Mouse (Mus musculus) Patski (cell line): ENCODE data around the gene Gmppa. TPM values are rescaled to one million over a fixed set of nuclear protein-coding genes. Genes with fewer than 3 reads are reported as not detected.

ENCODE experiments used
- ATAC-seq: fragments of 100-300 bp; one replicate; pipeline ENCODE4 v1.8.0; 2021
- CTCF ChIA-PET: fragments of 350-600 bp; sonication (Branson Sonifier 250); formaldehyde crosslinking; loops from one replicate; lab custom pipeline; 2022; ENCODE audit warnings: inconsistent platforms; lab: Charles Lee
- POLR2A ChIA-PET: fragments of 350-600 bp; sonication (Branson Sonifier 250); formaldehyde crosslinking; loops from one replicate; lab custom pipeline; 2022; ENCODE audit warnings: antibody characterized with exemption, inconsistent platforms; lab: Charles Lee
- DNase-seq: peaks from one replicate; pipeline ENCODE4 v3.0.0-alpha.2; 2011; ENCODE audit warnings: low read depth, low spot score
- H3K27me3 ChIP-seq: fragments of 371-371 bp; one replicate; pipeline ENCODE4 v1.5.1; 2021
- CTCF ChIP-seq: fragments of 100-300 bp; IDR thresholded peaks from one replicate; pipeline ENCODE4 v1.5.1; 2021
- in situ Hi-C: fragments of 300-500 bp; cut with MboI; formaldehyde crosslinking; loops from 3 replicates; pipeline ENCODE4 v1.11.1; 2018; ENCODE audit warnings: low pct_unique_long_range_greater_than_20kb, mixed read lengths
- polyA plus RNA-seq: library from polyadenylated mRNA; unstranded; gene quantifications from one replicate; pipeline ENCODE4 v1.2.3, GENCODE M21; 2021

The Gmppa gene
- polyA plus RNA-seq, 1 experiment from 2014 or later, result 76.8 TPM

GRCm38 (mm10) chr1:75458789-75459684 lies 23.3 kb downstream of the Gmppa start:
- TF ChIP-seq CTCF, result no peak
- no peaks in the 10 kb centered on the region for H3K27me3 ChIP-seq
- in situ Hi-C loops, result no loop called here
- ATAC-seq (no peak), DNase-seq (no peak)
- POLR2A ChIA-PET, result interaction anchor here (0.6 to 1.7 kb wide), 4 partner anchors 9 to 141 kb away, joined by 3 to 7 read pairs (median 4); no protein-coding TSS in a partner anchor
- CTCF ChIA-PET, result interaction anchor here (0.9 to 3.6 kb wide), 9 partner anchors 8 to 116 kb away, joined by 3 to 23 read pairs (median 3); partner anchors contain the start of genes Chpf, Gmppa and Tmem198

- CTCF ChIA-PET, result interaction anchor here (0.9 kb wide), 1 partner anchor 117 kb away, joined by 3 read pairs; no protein-coding TSS in a partner anchor
- no peak for DNase-seq
- ATAC-seq, result no peak
- TF ChIP-seq CTCF, result no peak
- in situ Hi-C loops, result no loop called here
- POLR2A ChIA-PET, result no interaction called here
- peaks cover 5% of the 10 kb centered on the region for H3K27me3 ChIP-seq
These were observed 24.6 kb downstream of the Gmppa start for GRCm38 (mm10) chr1:75460297-75460696.

GRCm38 (mm10) chr1:75462636-75463035 lies 26.9 kb downstream of the Gmppa start:
- peaks cover 5% of the 10 kb centered on the region for H3K27me3 ChIP-seq
- in situ Hi-C loops, result no loop called here
- ChIA-PET CTCF (interaction anchor here (0.8 to 1.8 kb wide), 4 partner anchors 63 to 144 kb away, joined by 3 to 5 read pairs (median 4); no protein-coding TSS in a partner anchor), POLR2A (no interaction called here)
- TF ChIP-seq CTCF, result no peak
- ATAC-seq (no peak), DNase-seq (no peak)

GRCm38 (mm10) chr1:75463652-75464204 lies 28.0 kb downstream of the Gmppa start:
- ChIA-PET POLR2A (interaction anchor here (0.9 kb wide), 1 partner anchor 119 kb away, joined by 3 read pairs; no protein-coding TSS in a partner anchor), CTCF (interaction anchor here (0.8 to 1.8 kb wide), 5 partner anchors 64 to 145 kb away, joined by 3 to 8 read pairs (median 4); no protein-coding TSS in a partner anchor)
- TF ChIP-seq CTCF, result no peak
- ATAC-seq, result no peak
- in situ Hi-C loops, result no loop called here
- DNase-seq, result no peak
- H3K27me3 ChIP-seq, result peaks cover 5% of the 10 kb centered on the region

- ChIA-PET POLR2A (interaction anchor here (0.6 to 1.5 kb wide), 6 partner anchors 13 to 1729 kb away, joined by 3 to 5 read pairs (median 4); no protein-coding TSS in a partner anchor), CTCF (interaction anchor here (0.6 to 4.1 kb wide), 13 partner anchors 10 to 150 kb away, joined by 3 to 45 read pairs (median 12); partner anchors contain the start of genes Dnpep and Gmppa)
- H3K27me3 ChIP-seq, result peaks cover 9% of the 10 kb centered on the region
- DNase-seq (no peak), ATAC-seq (peak; percentile 63)
- TF ChIP-seq CTCF, result no peak
- in situ Hi-C loops, result loop anchor here (5.0 kb wide), 1 partner anchor 125 kb away; no protein-coding TSS in a partner anchor
These were observed 31.6 kb downstream of the Gmppa start for GRCm38 (mm10) chr1:75467215-75467927.

- ChIA-PET CTCF (interaction anchor here (0.9 to 4.1 kb wide), 2 partner anchors 8 to 22 kb away, joined by 3 to 31 read pairs; no protein-coding TSS in a partner anchor), POLR2A (no interaction called here)
- DNase-seq (no peak), ATAC-seq (no peak)
- in situ Hi-C loops, result loop anchor here (5.0 kb wide), 1 partner anchor 127 kb away; no protein-coding TSS in a partner anchor
- TF ChIP-seq CTCF, result no peak
- peaks cover 9% of the 10 kb centered on the region for H3K27me3 ChIP-seq
These were observed 33.6 kb downstream of the Gmppa start for GRCm38 (mm10) chr1:75469287-75469825.

- no peaks in the 10 kb centered on the region for H3K27me3 ChIP-seq
- no peak for TF ChIP-seq CTCF
- in situ Hi-C loops, result loop anchor here (5.0 to 10.0 kb wide), 2 partner anchors 81 to 118 kb away; no protein-coding TSS in a partner anchor
- DNase-seq, result no peak
- ATAC-seq, result no peak
- POLR2A ChIA-PET, result interaction anchor here (0.6 to 1.2 kb wide), 2 partner anchors 45 to 83 kb away, joined by 3 to 5 read pairs; no protein-coding TSS in a partner anchor
- CTCF ChIA-PET, result interaction anchor here (0.6 to 3.8 kb wide), 24 partner anchors 9 to 249 kb away, joined by 3 to 32 read pairs (median 4); partner anchors contain the start of gene Gmppa
These were observed 40.7 kb downstream of the Gmppa start for GRCm38 (mm10) chr1:75476441-75476840.

GRCm38 (mm10) chr1:75477264-75477965 lies 41.7 kb downstream of the Gmppa start:
- CTCF ChIA-PET, result interaction anchor here (0.6 to 3.8 kb wide), 24 partner anchors 8 to 250 kb away, joined by 3 to 32 read pairs (median 4); partner anchors contain the start of gene Gmppa
- no peak for TF ChIP-seq CTCF
- no peaks in the 10 kb centered on the region for H3K27me3 ChIP-seq
- in situ Hi-C loops, result loop anchor here (5.0 to 10.0 kb wide), 2 partner anchors 80 to 117 kb away; no protein-coding TSS in a partner anchor
- POLR2A ChIA-PET, result interaction anchor here (1.2 kb wide), 1 partner anchor 82 kb away, joined by 5 read pairs; no protein-coding TSS in a partner anchor
- DNase-seq, result no peak
- peak; percentile 12 for ATAC-seq
